Mouse (Mus musculus) MEL (cell line): Measurements from ENCODE around the gene Llgl2. TPM values are rescaled to one million over a fixed set of nuclear protein-coding genes. Genes with fewer than 3 reads are reported as not detected.

Source experiments
- DNase-seq: peaks from one replicate; pipeline ENCODE4 v3.0.0; 2011; ENCODE audit warnings: low read depth, low spot score
- H3K27ac ChIP-seq: 2 replicates; pipeline ENCODE4 v1.5.1; 2012; ENCODE audit warnings: low read depth, mild to moderate bottlenecking, control low read depth, low read length, moderate library complexity; ENCODE audit not compliant: control insufficient read depth
- H3K27me3 ChIP-seq, 2 experiments: fragments of 150-350 bp in 1 of 2; sonication (generic) in 1 of 2; 2 replicates each; pipeline ENCODE4 v1.6.1; 2012; ENCODE audit warnings: low read length in 2 of 2, mild to moderate bottlenecking in 2 of 2, improper control_type of control experiment in 1 of 2, moderate library complexity in 1 of 2; ENCODE audit not compliant: insufficient read depth in 2 of 2, control insufficient read depth in 1 of 2
- H3K36me3 ChIP-seq, 2 experiments: 2 replicates each; pipeline ENCODE4 v1.6.1; 2012 to 2014; ENCODE audit warnings: low read length in 2 of 2, improper control_type of control experiment in 1 of 2, inconsistent platforms in 1 of 2, mild to moderate bottlenecking in 1 of 2; ENCODE audit not compliant: insufficient read depth in 2 of 2, control insufficient read depth in 1 of 2
- H3K4me1 ChIP-seq, 2 experiments: fragments of 150-350 bp in 1 of 2; sonication (generic) in 1 of 2; 2 replicates each; pipeline ENCODE4 v1.6.1; 2012; ENCODE audit warnings: low read length in 2 of 2, improper control_type of control experiment in 1 of 2, mild to moderate bottlenecking in 1 of 2; ENCODE audit not compliant: insufficient read depth in 2 of 2, control insufficient read depth in 1 of 2
- H3K4me3 ChIP-seq, 2 experiments: fragments of 150-350 bp in 1 of 2; sonication (generic) in 1 of 2; 2 replicates each; pipeline ENCODE4 v1.5.1; 2012; ENCODE audit warnings: low read depth in 2 of 2, low read length in 2 of 2, mild to moderate bottlenecking in 2 of 2, moderate library complexity in 2 of 2, control low read depth in 1 of 2, improper control_type of control experiment in 1 of 2; ENCODE audit not compliant: control insufficient read depth in 1 of 2, insufficient read depth in 1 of 2
- H3K79me2 ChIP-seq: 2 replicates; pipeline ENCODE4 v1.6.1; 2012; ENCODE audit warnings: mild to moderate bottlenecking, low read length, moderate library complexity; ENCODE audit not compliant: control insufficient read depth, poor library complexity, insufficient read depth
- H3K9ac ChIP-seq: 2 replicates; pipeline ENCODE4 v1.6.1; 2012; ENCODE audit warnings: low read depth, mild to moderate bottlenecking, control low read depth, low read length, moderate library complexity; ENCODE audit not compliant: control insufficient read depth, poor library complexity, severe bottlenecking
- H3K9me3 ChIP-seq: fragments of 150-350 bp; sonication (generic); replicated peaks from 2 replicates; pipeline ENCODE4 v1.6.1; 2012; ENCODE audit warnings: mild to moderate bottlenecking, low read length, improper control_type of control experiment, moderate library complexity; ENCODE audit not compliant: insufficient read depth
- BHLHE40 ChIP-seq: IDR thresholded peaks from 2 replicates; pipeline ENCODE4 v1.6.1; 2012; ENCODE audit warnings: low read depth, mild to moderate bottlenecking, inconsistent platforms, low read length, improper control_type of control experiment, borderline replicate concordance
- CHD2 ChIP-seq: IDR thresholded peaks from 2 replicates; pipeline ENCODE4 v1.6.1; 2011; ENCODE audit warnings: low read length, improper control_type of control experiment
- CTCF ChIP-seq, 3 experiments: IDR thresholded peaks in 2 of 3; conservative IDR thresholded peaks in 1 of 3; 2 replicates each; pipeline ENCODE4 v1.5.1; 2011 to 2012; ENCODE audit warnings: low read length in 3 of 3, low read depth in 2 of 3, mild to moderate bottlenecking in 2 of 3, improper control_type of control experiment in 1 of 3, inconsistent platforms in 1 of 3, mixed read lengths in 1 of 3, moderate library complexity in 1 of 3; ENCODE audit not compliant: control insufficient read depth in 1 of 3, insufficient read depth in 1 of 3, poor library complexity in 1 of 3, severe bottlenecking in 1 of 3
- ELF1 ChIP-seq: IDR thresholded peaks from 2 replicates; pipeline ENCODE4 v1.6.1; 2014; ENCODE audit warnings: low read depth, mild to moderate bottlenecking, inconsistent platforms, low read length, improper control_type of control experiment, moderate library complexity
- EP300 ChIP-seq, 2 experiments: IDR thresholded peaks; 2 replicates each; pipeline ENCODE4 v1.6.1; 2011; ENCODE audit warnings: improper control_type of control experiment in 2 of 2, low read length in 2 of 2, low read depth in 1 of 2, mild to moderate bottlenecking in 1 of 2
- JUND ChIP-seq: IDR thresholded peaks from 2 replicates; pipeline ENCODE4 v1.6.1; 2011; ENCODE audit warnings: low read depth, mild to moderate bottlenecking, improper control_type of control experiment, low read length
- MAX ChIP-seq: IDR thresholded peaks from 2 replicates; pipeline ENCODE4 v1.6.1; 2011; ENCODE audit warnings: low read length, improper control_type of control experiment
- MEF2A ChIP-seq: IDR thresholded peaks from 2 replicates; pipeline ENCODE4 v1.6.1; 2014; ENCODE audit warnings: low read depth, mild to moderate bottlenecking, inconsistent platforms, low read length, improper control_type of control experiment; ENCODE audit not compliant: poor library complexity, insufficient replicate concordance, severe bottlenecking; ENCODE audit errors: extremely low read depth
- MXI1 ChIP-seq: IDR thresholded peaks from 2 replicates; pipeline ENCODE4 v1.6.1; 2011; ENCODE audit warnings: mild to moderate bottlenecking, low read depth, low read length, improper control_type of control experiment
- NELFE ChIP-seq: IDR thresholded peaks from 2 replicates; pipeline ENCODE4 v1.6.1; 2011; ENCODE audit warnings: low read depth, low read length, improper control_type of control experiment
- POLR2AphosphoS5 ChIP-seq: IDR thresholded peaks from 2 replicates; pipeline ENCODE4 v1.6.1; 2012; ENCODE audit warnings: low read depth, borderline replicate concordance, mild to moderate bottlenecking, inconsistent platforms, low read length, moderate library complexity, mixed read lengths
- RAD21 ChIP-seq: IDR thresholded peaks from 2 replicates; pipeline ENCODE4 v1.6.1; 2011; ENCODE audit warnings: mild to moderate bottlenecking, low read depth, low read length, improper control_type of control experiment
- RCOR1 ChIP-seq: IDR thresholded peaks from 2 replicates; pipeline ENCODE4 v1.6.1; 2012; ENCODE audit warnings: low read depth, mild to moderate bottlenecking, inconsistent platforms, low read length, improper control_type of control experiment
- SIN3A ChIP-seq: IDR thresholded peaks from 2 replicates; pipeline ENCODE4 v1.6.1; 2012; ENCODE audit warnings: low read length, improper control_type of control experiment, inconsistent platforms
- SMC3 ChIP-seq: IDR thresholded peaks from 2 replicates; pipeline ENCODE4 v1.6.1; 2011; ENCODE audit warnings: low read depth, low read length, improper control_type of control experiment
- TAL1 ChIP-seq: IDR thresholded peaks from 2 replicates; pipeline ENCODE4 v1.6.1; 2012; ENCODE audit warnings: mild to moderate bottlenecking, inconsistent platforms, low read length, moderate library complexity, mixed read lengths
- TBP ChIP-seq: IDR thresholded peaks from 2 replicates; pipeline ENCODE4 v1.8.0; 2011; ENCODE audit warnings: low read depth, low read length, improper control_type of control experiment
- UBTF ChIP-seq: IDR thresholded peaks from 2 replicates; pipeline ENCODE4 v1.6.1; 2012; ENCODE audit warnings: low read depth, mild to moderate bottlenecking, inconsistent platforms, low read length, improper control_type of control experiment, moderate library complexity, borderline replicate concordance; ENCODE audit not compliant: insufficient read depth
- USF1 ChIP-seq: IDR thresholded peaks from 2 replicates; pipeline ENCODE4 v1.6.1; 2014; ENCODE audit warnings: low read depth, mild to moderate bottlenecking, inconsistent platforms, low read length, improper control_type of control experiment, moderate library complexity
- ZC3H11A ChIP-seq: IDR thresholded peaks from 2 replicates; pipeline ENCODE4 v1.6.1; 2012; ENCODE audit warnings: low read depth, mild to moderate bottlenecking, inconsistent platforms, low read length, improper control_type of control experiment
- ZNF384 ChIP-seq: IDR thresholded peaks from 2 replicates; pipeline ENCODE4 v1.6.1; 2012; ENCODE audit warnings: low read depth, mild to moderate bottlenecking, inconsistent platforms, low read length, improper control_type of control experiment
- polyA plus RNA-seq, 2 experiments: library from polyadenylated mRNA; stranded (reverse) in 1 of 2; unstranded in 1 of 2; fragments of >175 nt in 1 of 2; fragments of >200 nt in 1 of 2; gene quantifications; 2 replicates each; pipeline versions ENCODE4 v1.2.1 to v1.2.4; 2012; ENCODE audit warnings: low replicate concordance in 2 of 2, low read depth in 1 of 2; ENCODE audit not compliant: insufficient read length in 2 of 2, insufficient read depth in 1 of 2, missing spikeins in 1 of 2
- total RNA-seq: library from RNA; depleted of rRNA; stranded (reverse); fragments of 300-350 nt; gene quantifications from 2 replicates; pipeline ENCODE4 v1.2.3, GENCODE M21; 2012

The Llgl2 gene
- total and polyA plus RNA-seq, 3 experiments = 15.9 to 22.6 TPM; not detected in 1

GRCm38 (mm10) chr11:115814605-115815450, 9.0 kb upstream of the Llgl2 start, which contains the start of gene Tsen54 (continued):
- TF ChIP-seq USF1 (peak; percentile 87), RAD21 (no peak), NELFE (peak; percentile 91), SMC3 (no peak), MXI1 (peak; percentile 93)
- TF ChIP-seq, all 39 proteins: peak for 18

- Histone ChIP-seq H3K27ac (no peak overlapping the region), H3K4me1 (peaks cover 2 to 17% of the 10 kb centered on the region in 2 experiments; a peak in 3 of 4 replicates), H3K79me2 (peaks cover 22% of the 10 kb centered on the region), H3K9me3 (no peaks in the 10 kb centered on the region), H3K4me3 (no peak overlapping the region), H3K27me3 (no peaks in the 10 kb centered on the region), H3K36me3 (peaks cover 0 to 13% of the 10 kb centered on the region in 2 experiments; a peak in 2 of 4 replicates), H3K9ac (no peak overlapping the region)
- TF ChIP-seq SIN3A (no peak), ZNF384 (peak; percentile 85), ZC3H11A (peak; percentile 62), SMC3 (peak; percentile 66), ELF1 (no peak), CTCF (IDR thresholded peaks at IDR 0.05 in 2 of 3, conservative IDR thresholded peaks at IDR 0.05 in 1 of 3; ENCODE audit: control insufficient read depth in 1 of 3, insufficient read depth in 1 of 3, low read depth in 2 of 3, low read length in 3 of 3, poor library complexity in 1 of 3, severe bottlenecking in 1 of 3) (peak; percentile 28 to 56 (median 29)), RAD21 (peak; percentile 51)
- DNase-seq = peak; percentile 39
Observed at GRCm38 (mm10) chr11:115817331-115817730, 6.5 kb upstream of the Llgl2 start.

DNA sequence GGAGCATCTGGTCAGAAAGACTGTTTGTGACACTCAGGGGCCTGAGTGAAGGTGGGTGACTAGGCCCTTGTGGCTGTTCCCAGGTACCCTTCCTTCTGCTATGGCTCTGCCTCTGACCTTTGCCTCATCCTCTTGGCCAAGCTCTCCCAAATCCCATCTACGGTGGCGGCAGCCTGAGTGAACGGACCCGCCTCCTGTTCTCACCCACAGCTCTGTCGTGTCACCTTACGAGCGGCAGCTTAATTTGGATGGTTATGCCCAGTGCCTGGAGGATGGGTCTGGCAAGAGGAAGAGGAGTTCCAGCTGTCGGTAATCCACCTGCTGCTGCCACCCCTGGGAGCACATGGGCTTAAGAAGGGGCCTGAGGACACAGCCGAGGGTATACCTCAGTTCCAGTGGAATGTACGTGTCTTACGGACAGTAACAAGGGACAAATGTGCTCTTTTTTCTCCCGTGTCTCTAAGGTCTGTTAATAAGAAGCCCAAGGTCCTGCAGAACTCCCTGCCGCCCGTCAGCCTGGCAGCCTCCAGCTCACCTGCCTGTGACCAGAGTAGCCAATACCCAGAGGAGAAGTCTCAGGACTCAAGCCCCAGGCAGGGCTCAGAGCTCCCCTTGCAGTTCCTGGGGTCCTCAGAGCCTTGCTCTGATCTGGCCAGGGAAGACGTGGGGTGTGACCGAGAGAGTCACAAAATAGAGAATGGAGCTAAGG, 3.8 kb upstream of the Llgl2 start:
- Histone ChIP-seq H3K9ac (no peak overlapping the region), H3K4me3 (no peak overlapping the region), H3K27me3 (no peaks in the 10 kb centered on the region), H3K27ac (no peak overlapping the region), H3K4me1 (peaks cover 2 to 20% of the 10 kb centered on the region in 2 experiments; a peak in 3 of 4 replicates), H3K9me3 (no peaks in the 10 kb centered on the region), H3K36me3 (peaks cover 0 to 13% of the 10 kb centered on the region in 2 experiments; a peak in 2 of 4 replicates), H3K79me2 (peaks cover 19% of the 10 kb centered on the region)
- DNase-seq = no peak
- TF ChIP-seq BHLHE40 (no peak), RCOR1 (no peak), UBTF (no peak), MXI1 (no peak), POLR2AphosphoS5 (no peak), CHD2 (no peak), NELFE (no peak), TAL1 (no peak), JUND (no peak), MAX (no peak), CTCF (IDR thresholded peaks at IDR 0.05 in 2 of 3, conservative IDR thresholded peaks at IDR 0.05 in 1 of 3; ENCODE audit: control insufficient read depth in 1 of 3, insufficient read depth in 1 of 3, low read depth in 2 of 3, low read length in 3 of 3, poor library complexity in 1 of 3, severe bottlenecking in 1 of 3) (no peak), MEF2A (no peak), EP300 (IDR thresholded peaks at IDR 0.05; ENCODE audit: low read depth in 1 of 2, low read length in 2 of 2) (no peak), RAD21 (no peak), TBP (no peak)
